Mouse (Mus musculus) midbrain, embryonic 14.5 days (tissue): Measurements from ENCODE around the gene Rpl36a. TPM values are rescaled to one million over a fixed set of nuclear protein-coding genes. Genes with fewer than 3 reads are reported as not detected.
A peak's percentile ranks its signal among the peaks of the same experiment; 100 is the strongest.
"Not testable (repeated sequence)": the region's sequence is repeated elsewhere in the genome, so short reads cannot be mapped to it uniquely, and the experiment has no call there.

ENCODE experiments used
- ATAC-seq: fragments of 200-750 bp; cut with Nextera tagmentation; 2 replicates; pipeline ENCODE4 v1.8.0; 2017; ENCODE audit warnings: moderate number of reproducible peaks, moderate library complexity; ENCODE audit not compliant: low FRiP score, low TSS enrichment
- DNase-seq: peaks from one replicate; pipeline ENCODE4 v3.0.0-alpha.2; 2015
- H3K27ac ChIP-seq: fragments of 300-500 bp; sonication (generic); replicated peaks from 2 replicates; pipeline ENCODE4 v1.5.1; 2014; ENCODE audit warnings: mild to moderate bottlenecking, low read depth, low read length, moderate library complexity
- H3K27me3 ChIP-seq: fragments of 300-500 bp; sonication (generic); 2 replicates; pipeline ENCODE4 v1.6.1; 2014; ENCODE audit warnings: low read length, control low read depth, mixed read lengths; ENCODE audit not compliant: control insufficient read depth, insufficient read depth
- H3K36me3 ChIP-seq: fragments of 300-500 bp; sonication (generic); 2 replicates; pipeline ENCODE4 v1.6.1; 2014; ENCODE audit warnings: low read length, control low read depth; ENCODE audit not compliant: control insufficient read depth, insufficient read depth
- H3K4me1 ChIP-seq: fragments of 300-500 bp; sonication (generic); 2 replicates; pipeline ENCODE4 v1.6.1; 2014; ENCODE audit warnings: mild to moderate bottlenecking, antibody characterized with exemption, low read length, control low read depth; ENCODE audit not compliant: control insufficient read depth, insufficient read depth
- H3K4me2 ChIP-seq: fragments of 300-500 bp; sonication (generic); 2 replicates; pipeline ENCODE4 v1.6.1; 2014; ENCODE audit warnings: mild to moderate bottlenecking, low read length, moderate library complexity
- H3K4me3 ChIP-seq: fragments of 300-500 bp; sonication (generic); replicated peaks from 2 replicates; pipeline ENCODE4 v1.5.1; 2014; ENCODE audit warnings: low read depth, low read length
- H3K9ac ChIP-seq: fragments of 300-500 bp; sonication (generic); replicated peaks from 2 replicates; pipeline ENCODE4 v1.6.1; 2014; ENCODE audit warnings: mild to moderate bottlenecking, low read length, moderate library complexity
- H3K9me3 ChIP-seq: fragments of 300-500 bp; sonication (generic); 2 replicates; pipeline ENCODE4 v1.6.1; 2016; ENCODE audit warnings: low read length, control low read depth, mixed read lengths; ENCODE audit not compliant: control insufficient read depth
- WGBS: fragments of 180-500 bp; shearing (Covaris S2); extraction: QIAGEN DNeasy Blood & Tissue Kit; methylation state at CpG from one replicate; pipeline ENCODE4 v1.1.7; 2014; 5-methylcytosine and 5-hydroxymethylcytosine counted together
- polyA plus RNA-seq: library from polyadenylated mRNA; unstranded; fragments of >200 nt; fragmentation: Nextera tagmentation; extraction: Ambion mirVana; gene quantifications from 2 replicates; pipeline ENCODE4 v1.2.1, GENCODE M21; 2014

Gene Rpl36a
- 207 and 220 TPM in 2 replicates for polyA plus RNA-seq

GRCm38 (mm10) chrX:134585103-134586002 is at the start of gene Rpl36a:
Rpl36a (plus strand) TSS chrX:134585654.
- Histone ChIP-seq H3K4me2 (peak within 1 kb of the TSS; percentile 62), H3K27ac (peak within 1 kb of the TSS; percentile 86), H3K4me1 (no peaks in the 10 kb centered on the region), H3K27me3 (no peaks in the 10 kb centered on the region), H3K9ac (peak within 1 kb of the TSS; percentile 57), H3K4me3 (peak within 1 kb of the TSS; percentile 46), H3K36me3 (peaks cover 12% of the 10 kb centered on the region; the same call in 1 of the 2 replicates), H3K9me3 (no peaks in the 10 kb centered on the region)
- 25% methylated on average over 45 of the region's 45 CpGs for WGBS
- DNase-seq: peak; percentile 93
- peak; percentile 96 for ATAC-seq

- WGBS: 91% methylated on average over 10 of the region's 10 CpGs
- H3K27ac ChIP-seq, H3K4me2 ChIP-seq, ATAC-seq, H3K4me1 ChIP-seq, H3K27me3 ChIP-seq, DNase-seq, H3K9ac ChIP-seq, H3K4me3 ChIP-seq, H3K36me3 ChIP-seq, H3K9me3 ChIP-seq: not testable (repeated sequence)
Measured at GRCm38 (mm10) chrX:134539795-134540194, 45.7 kb upstream of the Rpl36a start.

- no peaks in the 10 kb centered on the region for H3K9me3 ChIP-seq
- ATAC-seq (no peak), DNase-seq (peak; percentile 31)
- H3K9ac ChIP-seq: peak overlapping the region; percentile 53
- no peaks in the 10 kb centered on the region for H3K36me3 ChIP-seq
- H3K27ac ChIP-seq: no peak overlapping the region
- H3K27me3 ChIP-seq: no peaks in the 10 kb centered on the region
- H3K4me1 ChIP-seq: no peaks in the 10 kb centered on the region
- H3K4me2 ChIP-seq: peak overlapping the region; percentile 62
- peak overlapping the region; percentile 44 for H3K4me3 ChIP-seq
- 26% methylated on average over 12 of the region's 12 CpGs for WGBS
Measured at GRCm38 (mm10) chrX:134540414-134541135, 44.9 kb upstream of the Rpl36a start.

- Histone ChIP-seq H3K4me1 (no peaks in the 10 kb centered on the region), H3K4me3 (peak within 1 kb of the TSS; percentile 44), H3K27me3 (no peaks in the 10 kb centered on the region), H3K9me3 (no peaks in the 10 kb centered on the region), H3K27ac (0 out of 2 replicates have a peak within 1 kb of the TSS, but pooled peaks have one; percentile 20), H3K36me3 (no peaks in the 10 kb centered on the region), H3K4me2 (peak within 1 kb of the TSS; percentile 62), H3K9ac (peak within 1 kb of the TSS; percentile 53)
- 24% methylated on average over 37 of the region's 61 CpGs for WGBS
- ATAC-seq: peak; percentile 91
- peak; percentile 71 for DNase-seq
Measured at GRCm38 (mm10) chrX:134541145-134541954, 44.1 kb upstream of the Rpl36a start, which contains the start of gene Timm8a1. Timm8a1 (minus strand) TSS chrX:134541865.

- ATAC-seq: no peak
- no peak for DNase-seq
- peak overlapping the region; percentile 40; the same call in 1 of the 2 replicates for H3K9ac ChIP-seq
- peak overlapping the region; percentile 44 for H3K4me3 ChIP-seq
- no peaks in the 10 kb centered on the region for H3K36me3 ChIP-seq
- 28% methylated on average over 6 of the region's 6 CpGs for WGBS
- no peaks in the 10 kb centered on the region for H3K9me3 ChIP-seq
- H3K27me3 ChIP-seq: no peaks in the 10 kb centered on the region
- H3K4me2 ChIP-seq: peak overlapping the region; percentile 62
- H3K27ac ChIP-seq: no peak overlapping the region
- H3K4me1 ChIP-seq: no peaks in the 10 kb centered on the region
Measured at GRCm38 (mm10) chrX:134541955-134542308, 43.5 kb upstream of the Rpl36a start.

GRCm38 (mm10) chrX:134547330-134547729 is 38.1 kb upstream of the Rpl36a start:
- WGBS: 93% methylated on average over 4 of the region's 4 CpGs
- no peaks in the 10 kb centered on the region for H3K9me3 ChIP-seq

GRCm38 (mm10) chrX:134550903-134551302 is 34.6 kb upstream of the Rpl36a start:
- H3K4me3 ChIP-seq: no peak overlapping the region
- H3K4me2 ChIP-seq: no peak overlapping the region
- DNase-seq (peak; percentile 87), ATAC-seq (no peak)
- no peak overlapping the region for H3K9ac ChIP-seq
- H3K9me3 ChIP-seq: no peaks in the 10 kb centered on the region
- H3K4me1 ChIP-seq: no peaks in the 10 kb centered on the region
- no peaks in the 10 kb centered on the region for H3K36me3 ChIP-seq
- 22% methylated on average over 5 of the region's 5 CpGs for WGBS
- H3K27ac ChIP-seq: no peak overlapping the region
- no peaks in the 10 kb centered on the region for H3K27me3 ChIP-seq

More at GRCm38 (mm10) chrX:134547330-134547729, 38.1 kb upstream of the Rpl36a start:
- no peak for DNase-seq
- no peak overlapping the region for H3K27ac ChIP-seq
- no peak overlapping the region for H3K4me2 ChIP-seq
- no peak overlapping the region for H3K9ac ChIP-seq
- H3K27me3 ChIP-seq: no peaks in the 10 kb centered on the region
- H3K4me1 ChIP-seq: no peaks in the 10 kb centered on the region
- no peaks in the 10 kb centered on the region for H3K36me3 ChIP-seq
- no peak for ATAC-seq
- no peak overlapping the region for H3K4me3 ChIP-seq

- ATAC-seq: no peak
- H3K9me3 ChIP-seq: no peaks in the 10 kb centered on the region
- no peak overlapping the region for H3K27ac ChIP-seq
- H3K27me3 ChIP-seq: no peaks in the 10 kb centered on the region
- no peak overlapping the region for H3K9ac ChIP-seq
- no peaks in the 10 kb centered on the region for H3K4me1 ChIP-seq
- H3K36me3 ChIP-seq: no peaks in the 10 kb centered on the region
- H3K4me2 ChIP-seq: no peak overlapping the region
- H3K4me3 ChIP-seq: no peak overlapping the region
- WGBS: 90% methylated on average over 4 of the region's 4 CpGs
- no peak for DNase-seq
Measured at GRCm38 (mm10) chrX:134553326-134553725, 32.1 kb upstream of the Rpl36a start.
